Mouse (Mus musculus) midbrain, embryonic 10.5 days (tissue): ENCODE measurements at regions not wholly inside any gene's neighbourhood (a gene's known extent, or its start where the extent isn't known, plus 50 kb on each side); places are given as distances from the start of the nearest gene placed in this dataset.
A peak's percentile ranks its signal among the peaks of the same experiment; 100 is the strongest.

Experiments
- DNase-seq: peaks from one replicate; pipeline ENCODE4 v3.0.0-alpha.2; 2017; ENCODE audit warnings: low spot score
- H3K27ac ChIP-seq: fragments of 300-500 bp; sonication (generic); replicated peaks from 2 replicates; pipeline ENCODE4 v1.5.1; 2016; ENCODE audit warnings: mild to moderate bottlenecking
- H3K27me3 ChIP-seq: fragments of 300-500 bp; sonication (generic); 2 replicates; pipeline ENCODE4 v1.6.1; 2016; ENCODE audit warnings: low read depth, mild to moderate bottlenecking; ENCODE audit not compliant: poor library complexity, severe bottlenecking
- H3K36me3 ChIP-seq: fragments of 300-500 bp; sonication (generic); 2 replicates; pipeline ENCODE4 v1.6.1; 2016; ENCODE audit warnings: mild to moderate bottlenecking, moderate library complexity
- H3K4me1 ChIP-seq: fragments of 300-500 bp; sonication (generic); 2 replicates; pipeline ENCODE4 v1.6.1; 2016
- H3K4me3 ChIP-seq: fragments of 300-500 bp; sonication (generic); 2 replicates; pipeline ENCODE4 v1.5.1; 2016; ENCODE audit warnings: mild to moderate bottlenecking, moderate library complexity
- H3K9me3 ChIP-seq: fragments of 300-500 bp; sonication (generic); replicated peaks from 2 replicates; pipeline ENCODE4 v1.6.1; 2016; ENCODE audit warnings: mild to moderate bottlenecking
- WGBS: fragments of 180-500 bp; shearing (Covaris S2); methylation state at CpG from one replicate; pipeline ENCODE4 v1.1.7; 2016; 5-methylcytosine and 5-hydroxymethylcytosine counted together

- Histone ChIP-seq H3K27ac (no peak overlapping the region), H3K4me3 (no peak overlapping the region), H3K27me3 (no peaks in the 10 kb centered on the region; the same call in 1 of the 2 replicates), H3K36me3 (no peaks in the 10 kb centered on the region), H3K4me1 (peaks cover 3% of the 10 kb centered on the region; the same call in 1 of the 2 replicates), H3K9me3 (peaks cover 6% of the 10 kb centered on the region; the same call in 1 of the 2 replicates)
- no peak for DNase-seq
- WGBS: 83% methylated on average over 3 of the region's 3 CpGs
Observed at GRCm38 (mm10) chr8:92147672-92148071, 209.8 kb upstream of the Irx5 start.

GRCm38 (mm10) chr8:92137091-92137882 lies 220.1 kb upstream of the Irx5 start:
- H3K36me3 ChIP-seq: no peaks in the 10 kb centered on the region
- WGBS: 25% methylated on average over 17 of the region's 17 CpGs
- H3K4me3 ChIP-seq: no peak overlapping the region
- H3K4me1 ChIP-seq: peaks cover 56% of the 10 kb centered on the region
- peak overlapping the region; percentile 60 for H3K27ac ChIP-seq
- no peaks in the 10 kb centered on the region for H3K9me3 ChIP-seq
- DNase-seq: peak; percentile 36
- H3K27me3 ChIP-seq: peaks cover 56% of the 10 kb centered on the region

DNA sequence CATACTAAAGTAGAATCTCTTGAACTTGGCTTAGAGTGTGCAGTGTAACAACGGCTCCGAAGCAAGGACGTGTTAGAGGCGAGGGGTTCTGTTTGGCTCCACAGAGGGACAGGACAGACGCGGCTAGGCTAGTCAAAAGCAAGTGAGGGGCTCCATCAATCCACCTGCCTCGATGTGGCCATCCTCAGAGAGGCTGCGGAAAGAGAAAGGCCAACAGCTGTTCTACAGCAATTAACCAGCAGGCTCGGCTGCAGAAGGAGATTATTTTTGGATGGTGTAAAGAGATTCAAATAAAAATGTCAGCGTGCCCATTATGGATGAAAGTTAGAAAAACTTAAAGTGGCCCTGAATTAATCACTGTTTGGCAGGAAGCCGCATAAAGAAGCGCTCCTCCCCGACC lies 221.0 kb upstream of the Irx5 start:
- H3K4me1 ChIP-seq: peaks cover 62% of the 10 kb centered on the region
- 32% methylated on average over 13 of the region's 13 CpGs for WGBS
- H3K27me3 ChIP-seq: peaks cover 65% of the 10 kb centered on the region
- DNase-seq: peak; percentile 37
- H3K9me3 ChIP-seq: no peaks in the 10 kb centered on the region
- H3K27ac ChIP-seq: peak overlapping the region; percentile 90; the same call in 1 of the 2 replicates
- no peaks in the 10 kb centered on the region for H3K36me3 ChIP-seq
- no peak overlapping the region for H3K4me3 ChIP-seq

DNA sequence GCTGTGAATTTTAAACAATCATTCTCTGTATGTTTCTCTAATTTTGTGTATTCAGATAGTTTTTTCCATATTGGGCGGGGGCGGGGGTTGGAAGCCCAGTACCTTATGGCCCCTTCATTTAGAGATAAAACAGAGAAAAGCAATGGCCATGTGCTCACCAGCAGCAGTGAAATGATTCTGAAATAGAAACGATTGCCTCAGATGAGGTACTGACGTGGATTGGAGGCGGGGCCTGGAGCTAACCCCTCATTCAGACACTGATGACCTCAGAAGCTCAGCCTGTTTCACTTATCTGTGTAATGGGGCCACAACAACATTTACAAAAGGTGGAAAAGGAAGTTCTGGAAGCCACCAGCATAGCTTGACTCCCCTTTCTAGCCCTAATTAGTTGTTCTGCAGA lies 223.0 kb upstream of the Irx5 start:
- H3K4me3 ChIP-seq: peak overlapping the region; percentile 38; the same call in 1 of the 2 replicates
- H3K27me3 ChIP-seq: peaks cover 67% of the 10 kb centered on the region
- H3K9me3 ChIP-seq: no peaks in the 10 kb centered on the region
- peaks cover 78% of the 10 kb centered on the region for H3K4me1 ChIP-seq
- H3K27ac ChIP-seq: peak overlapping the region; percentile 90
- no peaks in the 10 kb centered on the region for H3K36me3 ChIP-seq
- peak; percentile 75 for DNase-seq
- 3% methylated on average over 5 of the region's 5 CpGs for whole genome bisulfite sequencing

GRCm38 (mm10) chr8:92133484-92134406 lies 223.7 kb upstream of the Irx5 start:
- Histone ChIP-seq H3K9me3 (no peaks in the 10 kb centered on the region), H3K4me1 (peaks cover 84% of the 10 kb centered on the region), H3K4me3 (peak overlapping the region; percentile 38), H3K27me3 (peaks cover 74% of the 10 kb centered on the region), H3K27ac (peak overlapping the region; percentile 90), H3K36me3 (no peaks in the 10 kb centered on the region)
- WGBS: 4% methylated on average over 24 of the region's 24 CpGs
- peak; percentile 91 for DNase-seq

GRCm38 (mm10) chr8:92132949-92133348 lies 224.5 kb upstream of the Irx5 start:
- peaks cover 88% of the 10 kb centered on the region for H3K4me1 ChIP-seq
- 10% methylated on average over 4 of the region's 4 CpGs for WGBS

DNA sequence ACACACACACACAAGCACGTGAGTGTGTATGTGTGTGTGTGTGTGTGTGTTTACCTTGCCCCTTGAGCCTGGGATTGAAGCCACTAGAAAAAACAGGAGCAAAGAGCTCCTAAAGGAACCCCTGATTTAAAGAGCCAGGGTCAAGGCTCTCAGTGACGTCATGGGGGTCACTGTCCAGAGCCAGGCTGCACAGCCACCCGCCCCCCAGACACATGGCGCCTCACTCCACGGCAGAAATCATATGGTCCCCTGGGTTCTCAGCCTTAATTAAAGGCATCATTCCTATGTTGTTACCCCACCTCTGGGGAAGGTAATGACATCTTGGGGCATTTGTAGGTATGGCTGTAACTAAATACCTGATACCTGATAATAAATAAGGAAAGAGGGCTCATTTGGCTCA lies 224.9 kb upstream of the Irx5 start:
- DNase-seq: no peak
- Histone ChIP-seq H3K27me3 (peaks cover 72% of the 10 kb centered on the region), H3K4me3 (no peak overlapping the region), H3K36me3 (no peaks in the 10 kb centered on the region), H3K4me1 (peaks cover 83% of the 10 kb centered on the region), H3K9me3 (no peaks in the 10 kb centered on the region), H3K27ac (peak overlapping the region; percentile 90)
- 68% methylated on average over 5 of the region's 5 CpGs for WGBS

More at GRCm38 (mm10) chr8:92132949-92133348, 224.5 kb upstream of the Irx5 start:
- Histone ChIP-seq H3K27ac (peak overlapping the region; percentile 90), H3K9me3 (no peaks in the 10 kb centered on the region), H3K27me3 (peaks cover 72% of the 10 kb centered on the region), H3K36me3 (no peaks in the 10 kb centered on the region), H3K4me3 (peak overlapping the region; percentile 38)
- no peak for DNase-seq

DNA sequence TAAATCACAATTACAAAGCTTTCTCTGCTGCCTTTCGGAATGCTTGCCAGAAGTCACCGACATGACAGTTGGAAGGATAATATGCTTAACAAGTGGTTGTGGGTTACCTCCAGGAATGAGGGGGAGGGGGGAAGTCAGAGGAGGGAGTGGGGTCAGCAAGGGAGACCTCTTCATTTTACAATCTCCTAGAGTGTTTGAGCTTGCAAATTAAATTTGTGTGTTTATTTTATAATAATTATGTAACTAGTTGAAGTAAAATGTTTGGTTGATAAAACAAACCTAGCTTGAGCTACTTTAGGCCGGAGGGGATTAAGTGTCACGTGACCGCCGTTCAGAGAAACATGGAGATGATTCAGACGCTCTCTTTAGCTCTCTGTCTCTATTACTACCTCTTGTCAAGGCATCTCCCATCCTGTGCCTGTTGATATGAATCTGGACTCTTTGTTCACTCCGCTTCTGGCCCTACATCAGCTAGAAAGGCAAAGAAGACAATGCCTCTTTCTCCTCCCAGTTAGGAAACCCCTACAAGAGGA lies 227.3 kb upstream of the Irx5 start:
- no peak for DNase-seq
- Histone ChIP-seq H3K4me1 (peaks cover 61% of the 10 kb centered on the region), H3K36me3 (no peaks in the 10 kb centered on the region), H3K27ac (no peak overlapping the region), H3K27me3 (peaks cover 79% of the 10 kb centered on the region), H3K9me3 (no peaks in the 10 kb centered on the region), H3K4me3 (no peak overlapping the region)
- WGBS: 66% methylated on average over 8 of the region's 8 CpGs

DNA sequence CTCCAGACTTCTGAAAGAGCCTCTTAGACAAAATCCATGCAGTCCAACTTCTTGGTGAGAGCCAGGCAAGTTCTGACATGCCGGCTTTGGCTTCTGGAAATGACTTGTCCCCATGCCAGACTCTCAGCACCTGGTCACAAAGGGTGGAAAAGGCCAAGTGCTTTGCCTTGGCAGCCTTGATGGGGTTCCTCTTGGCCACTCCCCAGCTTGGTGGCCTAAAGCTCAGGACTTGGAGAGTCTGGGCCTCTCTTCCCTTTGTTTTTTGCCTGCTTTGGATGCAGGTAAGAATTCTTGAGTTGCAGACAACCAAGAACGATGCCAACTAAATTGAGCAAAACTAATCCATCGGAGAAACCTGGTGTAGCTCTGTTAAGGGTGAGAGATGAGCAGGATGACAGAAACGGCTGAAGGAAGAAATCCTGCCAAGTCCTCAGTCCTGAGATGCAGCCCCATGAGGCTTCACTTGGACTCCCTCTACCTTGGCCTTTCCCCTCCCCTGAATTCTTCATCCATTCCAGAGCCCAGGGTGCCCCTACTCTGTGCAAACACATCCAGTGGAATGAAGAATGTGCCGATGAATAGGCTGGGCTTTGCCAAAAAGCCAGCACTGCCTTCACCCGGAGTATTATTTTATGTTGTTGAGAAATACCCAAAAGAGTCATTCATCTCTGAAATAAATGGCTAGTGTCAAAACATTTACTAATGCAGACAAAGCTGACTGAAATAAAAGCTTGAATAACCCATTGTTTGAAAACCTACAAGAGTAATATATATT lies 228.0 kb upstream of the Irx5 start:
- no peak overlapping the region for H3K4me3 ChIP-seq
- 76% methylated on average over 6 of the region's 6 CpGs for WGBS
- no peaks in the 10 kb centered on the region for H3K36me3 ChIP-seq
- H3K27me3 ChIP-seq: peaks cover 82% of the 10 kb centered on the region
- DNase-seq: no peak
- H3K4me1 ChIP-seq: peaks cover 55% of the 10 kb centered on the region
- no peaks in the 10 kb centered on the region for H3K9me3 ChIP-seq
- H3K27ac ChIP-seq: no peak overlapping the region

- WGBS: 72% methylated on average over 3 of the region's 3 CpGs
Observed at GRCm38 (mm10) chr8:92125631-92126030, 231.8 kb upstream of the Irx5 start.

GRCm38 (mm10) chr8:92121296-92121695 lies 236.1 kb upstream of the Irx5 start:
- 59% methylated on average over 2 of the region's 2 CpGs for WGBS
- Histone ChIP-seq H3K4me1 (no peaks in the 10 kb centered on the region), H3K36me3 (no peaks in the 10 kb centered on the region), H3K9me3 (no peaks in the 10 kb centered on the region), H3K4me3 (no peak overlapping the region), H3K27me3 (peaks cover 92% of the 10 kb centered on the region), H3K27ac (no peak overlapping the region)
- DNase-seq: no peak

More at GRCm38 (mm10) chr8:92125631-92126030, 231.8 kb upstream of the Irx5 start:
- peaks cover 89% of the 10 kb centered on the region for H3K27me3 ChIP-seq
- no peak overlapping the region for H3K27ac ChIP-seq
- no peak overlapping the region for H3K4me3 ChIP-seq
- no peaks in the 10 kb centered on the region for H3K36me3 ChIP-seq
- no peaks in the 10 kb centered on the region for H3K9me3 ChIP-seq
- no peak for DNase-seq
- H3K4me1 ChIP-seq: peaks cover 22% of the 10 kb centered on the region
